Mouse (Mus musculus) stomach, postnatal 0 days (tissue): ENCODE data around the gene G430095P16Rik.

ENCODE experiments used
- CTCF ChIP-seq: IDR thresholded peaks from 2 replicates; pipeline ENCODE4 v1.5.1; 2016; ENCODE audit warnings: antibody characterized with exemption, low read depth, mild to moderate bottlenecking, moderate library complexity
- EP300 ChIP-seq: optimal IDR thresholded peaks from 2 replicates; pipeline ENCODE3; 2016; ENCODE audit warnings: antibody characterized with exemption

- no peak for TF ChIP-seq CTCF
- TF ChIP-seq EP300: no peak
These were observed 317 bp upstream of the G430095P16Rik start for GRCm38 (mm10) chr8:84722530-84722849.
